Mouse (Mus musculus): ENCODE data around the gene Parl.

The Parl gene

DNA sequence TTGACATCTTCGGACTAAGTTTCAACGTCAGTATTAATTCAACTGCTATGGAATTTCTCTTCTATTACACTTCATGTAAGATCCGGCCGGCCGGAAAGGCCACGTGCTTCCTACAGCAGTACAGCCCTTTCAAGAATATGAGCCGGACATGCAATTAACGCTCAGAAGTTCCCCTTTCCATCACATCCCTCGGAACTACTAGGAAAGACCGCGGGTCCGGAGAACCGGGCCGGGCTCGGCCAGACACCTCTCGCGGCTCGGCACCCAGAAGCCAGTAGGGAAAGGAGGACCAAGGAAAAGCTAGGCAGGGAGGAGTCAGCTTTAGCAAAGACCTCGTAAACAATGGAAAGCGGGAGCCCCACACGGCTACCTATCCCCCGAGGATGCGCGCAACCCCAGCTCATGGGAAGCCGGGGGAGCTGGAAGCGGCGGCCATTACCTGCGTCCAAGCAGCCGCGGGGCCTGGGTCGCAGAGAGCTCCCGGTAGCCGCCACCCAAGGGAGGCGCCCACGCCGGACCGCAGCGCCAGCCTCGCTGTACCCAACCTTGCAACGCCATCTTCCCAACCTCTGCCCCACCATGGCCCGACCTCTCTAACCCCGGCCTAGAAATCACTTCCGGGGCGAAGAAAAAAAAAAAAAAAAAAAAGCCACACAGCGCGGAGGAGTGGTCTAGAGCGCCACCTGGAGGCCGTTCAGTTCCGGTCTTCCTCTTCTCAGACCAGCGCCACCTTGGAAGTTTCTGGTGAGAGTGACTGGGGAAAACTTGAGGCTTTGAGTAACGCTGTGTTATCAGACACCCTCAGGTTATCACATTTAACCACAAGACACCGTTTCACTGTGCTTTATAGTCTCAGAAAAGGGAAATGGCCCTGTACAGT is at the start of gene Parl:
TSS of gene Parl (minus strand) at position 618 of the 880 bp plus-strand sequence.
- in situ Hi-C loops (cut with MseI, MboI), result loop anchor here in 1 of 2 experiments (10.0 kb wide), 1 partner anchor 183 kb away; no protein-coding TSS in a partner anchor

DNA sequence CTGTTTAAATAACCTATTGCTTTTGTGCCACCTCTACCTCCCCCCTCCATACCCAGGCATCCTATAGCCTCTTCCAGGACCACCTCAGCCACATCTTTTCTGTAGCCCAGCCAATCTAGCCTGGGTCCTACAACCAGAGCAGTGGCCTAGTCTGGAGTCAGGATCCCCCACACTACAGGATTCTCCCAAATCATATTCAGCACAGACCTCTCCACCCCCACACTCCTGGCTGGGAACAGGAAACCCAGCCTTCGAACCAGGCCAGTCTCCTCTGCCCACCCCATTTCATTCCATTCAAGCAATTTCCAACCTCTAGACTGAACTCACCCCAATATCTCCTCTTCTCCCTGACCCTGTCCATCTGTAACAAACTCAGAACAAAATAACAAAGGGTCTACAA is 43.3 kb upstream of the Parl start:
- in situ Hi-C loops (cut with MseI, MboI), result no loop called here

DNA sequence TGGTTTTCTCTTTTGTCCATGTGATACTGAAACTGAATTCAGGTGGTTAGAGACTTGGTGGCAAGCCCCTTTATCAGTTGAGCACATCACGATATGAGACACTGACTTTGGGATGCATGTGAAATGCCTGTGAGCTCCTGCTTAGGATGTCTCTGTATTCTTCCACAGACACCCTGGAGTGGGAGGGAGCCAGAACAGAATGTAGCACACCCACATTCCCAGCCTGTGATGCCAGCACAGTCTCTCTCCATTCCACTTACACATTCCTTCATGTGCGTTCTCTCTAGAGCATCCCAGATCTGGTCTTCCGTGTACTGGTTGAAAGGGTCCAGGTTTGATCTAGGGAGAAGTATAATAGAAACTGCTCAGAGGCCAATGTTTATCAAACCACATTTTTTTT is 36.4 kb upstream of the Parl start:
- in situ Hi-C loops (cut with MseI, MboI), result no loop called here

DNA sequence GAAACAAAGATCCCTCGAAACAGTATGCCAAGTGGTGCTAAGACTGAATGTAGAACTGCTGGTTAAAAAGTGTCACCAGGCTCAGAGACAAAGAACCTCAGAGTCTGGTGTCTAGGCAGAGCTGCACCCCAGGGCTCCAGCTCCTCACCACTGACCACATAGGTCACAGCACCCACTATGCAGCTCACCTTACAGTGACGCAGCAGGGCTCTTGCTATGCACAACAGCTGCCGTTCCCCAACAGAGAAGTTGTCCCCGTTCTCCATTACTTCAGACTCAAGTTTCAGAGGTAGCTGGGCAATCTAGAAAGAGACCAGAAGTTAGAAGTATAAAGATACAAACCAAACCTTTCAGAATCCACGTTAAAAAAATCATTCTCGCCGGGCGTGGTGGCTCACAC is 32.7 kb upstream of the Parl start:
- in situ Hi-C loops (cut with MseI, MboI), result no loop called here

DNA sequence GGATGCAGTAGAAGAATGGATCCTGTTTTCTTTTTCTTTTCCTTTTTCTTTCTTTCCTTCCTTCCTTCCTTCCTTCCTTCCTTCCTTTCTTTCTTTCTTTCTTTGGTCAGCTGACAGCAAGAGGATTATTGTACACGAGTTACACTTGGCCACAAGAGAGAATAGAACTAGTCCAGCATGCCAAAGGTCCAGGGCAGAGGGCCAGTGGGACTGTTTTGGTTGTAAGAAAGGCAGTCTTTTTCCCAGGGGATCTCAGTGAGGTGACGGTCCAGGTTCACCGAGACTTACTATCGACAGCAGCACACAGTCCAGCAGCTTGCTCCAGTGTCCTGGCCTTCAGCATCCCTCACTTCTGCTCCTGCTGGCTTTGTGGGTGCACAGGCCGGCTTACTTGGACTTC is 26.1 kb upstream of the Parl start:
- in situ Hi-C loops (cut with MseI, MboI), result no loop called here

DNA sequence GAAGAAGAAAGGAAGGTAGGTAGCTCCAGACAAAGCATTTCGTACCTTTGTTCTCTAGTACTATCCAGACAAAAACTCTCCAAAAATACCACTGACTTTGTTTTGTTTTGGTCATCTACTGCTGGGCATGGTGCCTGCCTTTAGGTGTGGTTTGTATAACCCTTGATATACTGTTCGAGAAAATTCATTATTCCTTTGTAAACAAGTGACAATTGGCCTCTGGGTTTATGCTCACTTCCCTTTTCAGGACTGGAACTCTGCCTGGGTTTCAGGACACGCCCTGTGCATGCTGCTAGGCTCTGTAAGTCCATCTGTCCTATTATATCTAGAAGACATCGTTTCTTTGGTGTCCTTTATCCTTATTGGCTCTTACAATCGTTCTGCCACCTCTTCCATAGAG is 23.1 kb upstream of the Parl start, which contains the start of gene Cyp2ab1:
TSS of gene Cyp2ab1 (minus strand) at position 119 of the 400 bp plus-strand sequence.
- in situ Hi-C loops (cut with MseI, MboI), result no loop called here

DNA sequence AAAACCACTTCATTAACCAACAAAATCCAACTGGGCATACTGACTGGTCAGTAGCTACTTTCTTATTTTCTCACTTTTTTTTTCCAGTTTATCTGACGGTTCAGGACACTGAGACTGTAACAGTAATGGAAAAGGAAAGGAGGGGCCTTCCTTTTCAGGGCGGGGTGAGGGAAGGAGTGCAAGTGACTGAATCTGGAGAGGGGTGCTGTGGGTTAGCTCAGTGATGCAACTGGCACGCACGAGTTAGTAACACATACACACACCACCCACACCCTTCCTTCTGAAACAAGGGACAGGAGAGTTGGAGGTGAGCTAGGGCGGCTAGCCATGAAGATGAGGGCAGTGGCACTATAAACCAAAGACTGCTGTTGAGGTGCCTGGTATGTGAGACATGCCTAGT is 21.7 kb upstream of the Parl start:
- in situ Hi-C loops (cut with MseI, MboI), result no loop called here

DNA sequence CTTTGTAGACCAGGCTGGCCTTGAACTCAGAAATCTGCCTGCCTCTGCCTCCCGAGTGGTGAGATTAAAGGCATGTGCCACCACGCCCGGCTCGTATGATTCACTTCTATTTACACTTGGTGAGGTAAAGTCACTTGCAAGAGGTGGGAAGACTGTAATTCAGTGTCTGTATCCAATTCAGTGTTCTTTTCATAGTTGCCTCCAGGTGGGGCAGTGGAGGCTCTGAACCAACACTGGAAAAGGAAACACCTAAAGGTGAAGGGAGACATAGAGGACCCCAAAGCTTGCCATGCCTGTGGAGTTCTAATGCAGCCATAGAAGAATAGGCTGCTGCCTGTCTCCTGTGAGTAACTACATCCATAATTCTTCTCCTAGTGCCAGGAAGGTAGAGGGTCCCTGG is 20.1 kb upstream of the Parl start:
- in situ Hi-C loops (cut with MseI, MboI), result no loop called here

DNA sequence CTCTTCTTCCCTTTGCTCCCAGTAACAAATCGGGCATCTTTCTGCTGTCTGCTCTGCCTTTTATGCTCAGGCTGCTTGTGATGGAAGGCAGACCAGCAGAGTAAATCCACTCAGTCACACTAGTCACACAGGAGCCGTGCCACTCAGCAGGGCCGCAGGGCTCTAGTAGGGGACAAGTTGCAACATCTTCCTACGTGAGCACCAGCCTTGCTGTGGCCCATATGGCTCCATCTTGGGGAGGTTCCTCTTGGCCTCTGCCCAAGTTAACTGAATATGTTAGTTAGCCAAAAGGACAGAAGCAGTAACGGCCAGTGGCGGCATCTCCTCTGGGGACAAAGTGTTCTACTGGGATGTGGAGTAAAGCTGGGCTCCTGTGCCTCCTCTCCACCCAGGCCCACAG is 14.6 kb upstream of the Parl start:
- in situ Hi-C loops (cut with MseI, MboI), result no loop called here

DNA sequence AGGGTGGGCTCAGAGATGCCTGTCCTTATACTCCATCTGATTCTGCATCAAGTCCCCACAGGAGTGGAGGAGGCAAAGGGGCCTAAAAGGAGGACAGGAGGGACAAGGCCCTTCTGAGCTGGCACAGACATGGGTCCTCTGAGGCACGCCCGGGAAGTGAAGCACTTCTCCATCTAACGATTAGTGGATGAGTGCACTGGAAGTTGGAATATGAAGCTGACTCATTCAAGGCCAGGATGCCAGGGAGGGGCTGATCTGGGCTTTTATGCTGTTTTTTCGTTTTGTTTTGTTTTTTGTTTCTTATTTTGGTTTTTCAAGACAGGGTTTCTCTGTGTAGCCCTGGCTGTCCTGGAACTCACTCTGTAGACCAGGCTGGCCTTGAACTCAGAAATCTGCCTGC is 13.1 kb upstream of the Parl start:
- in situ Hi-C loops (cut with MseI, MboI), result no loop called here

DNA sequence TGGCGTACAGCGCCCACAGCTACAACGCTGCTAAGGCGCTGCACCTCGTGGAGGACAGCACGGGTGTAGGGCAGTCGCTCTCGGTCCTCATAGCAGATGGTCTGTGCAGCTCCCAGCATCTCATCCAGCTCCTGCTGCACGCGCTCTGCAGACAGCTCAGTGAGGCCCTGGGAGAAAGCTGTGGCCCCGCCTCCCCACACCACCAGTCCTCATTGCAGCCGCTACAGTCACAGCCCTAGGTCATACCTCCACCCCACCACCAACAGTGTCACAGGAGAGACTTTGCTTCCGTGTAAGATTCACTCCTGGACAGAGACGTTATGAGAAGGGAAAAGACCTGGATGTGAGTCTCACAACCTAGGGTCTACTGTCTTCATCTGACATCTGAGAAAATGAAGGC is 10.1 kb upstream of the Parl start:
- in situ Hi-C loops (cut with MseI, MboI), result no loop called here

DNA sequence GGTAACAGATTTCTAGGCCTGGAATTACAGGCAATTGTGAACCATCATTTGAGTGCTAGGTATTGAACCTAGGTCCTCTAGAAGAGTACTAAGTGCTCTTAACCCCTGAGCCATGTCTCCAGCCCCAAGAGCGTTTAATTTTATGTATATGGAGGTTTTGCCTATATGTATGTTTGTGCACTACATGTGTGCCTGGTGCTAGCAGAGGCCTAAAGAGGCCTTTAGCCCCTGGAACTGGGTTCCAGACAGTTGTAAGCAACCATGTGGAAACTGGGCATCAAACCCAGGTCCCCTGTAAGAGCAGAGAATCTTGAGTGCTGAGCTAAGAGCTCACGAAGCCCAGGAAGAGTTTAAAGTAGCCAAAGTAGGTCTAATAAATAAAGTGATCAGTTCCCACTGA is 2.1 kb downstream of the Parl start:
- in situ Hi-C loops (cut with MseI, MboI), result loop anchor here in 1 of 2 experiments (10.0 kb wide), 1 partner anchor 185 kb away; no protein-coding TSS in a partner anchor

DNA sequence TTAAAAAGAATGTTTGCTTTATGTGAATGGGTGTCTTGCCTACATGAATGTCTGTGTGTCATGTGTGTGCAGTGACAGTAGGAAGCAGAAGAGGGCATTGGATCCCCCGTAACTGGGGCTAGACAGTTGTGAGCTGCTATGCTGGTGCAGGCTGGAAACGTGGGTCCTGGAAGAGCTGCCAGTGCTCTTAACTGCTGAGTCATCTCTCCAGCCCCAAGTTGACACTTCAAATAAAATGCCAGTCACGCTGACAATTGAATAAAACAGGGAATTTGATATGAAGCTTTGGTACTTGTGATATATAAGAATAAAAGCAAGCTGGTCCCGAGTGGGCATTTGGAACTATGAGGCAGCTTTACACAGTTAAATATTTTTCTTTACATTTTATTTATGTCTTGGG is 21.9 kb downstream of the Parl start:
- in situ Hi-C loops (cut with MseI, MboI), result no loop called here

DNA sequence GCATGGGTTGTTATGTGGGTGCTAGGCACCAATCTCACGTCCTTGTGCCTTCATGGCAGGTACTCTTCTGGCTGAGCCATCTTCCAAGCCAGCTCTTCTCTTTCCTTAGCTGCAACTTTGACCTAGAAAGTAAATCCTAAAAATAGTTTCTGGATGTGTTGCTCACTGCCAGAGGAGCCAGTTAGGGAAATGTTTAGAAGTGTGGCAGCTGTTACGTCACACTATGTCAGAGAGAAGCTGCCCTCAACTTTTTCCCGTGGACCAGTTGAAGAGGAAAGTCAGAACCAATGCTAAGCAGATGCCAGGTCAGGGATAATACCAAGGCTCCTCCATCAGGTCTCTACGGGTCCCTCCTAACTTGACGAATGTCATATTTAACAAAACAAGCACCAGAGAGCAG is 22.8 kb downstream of the Parl start:
- in situ Hi-C loops (cut with MseI, MboI), result no loop called here

DNA sequence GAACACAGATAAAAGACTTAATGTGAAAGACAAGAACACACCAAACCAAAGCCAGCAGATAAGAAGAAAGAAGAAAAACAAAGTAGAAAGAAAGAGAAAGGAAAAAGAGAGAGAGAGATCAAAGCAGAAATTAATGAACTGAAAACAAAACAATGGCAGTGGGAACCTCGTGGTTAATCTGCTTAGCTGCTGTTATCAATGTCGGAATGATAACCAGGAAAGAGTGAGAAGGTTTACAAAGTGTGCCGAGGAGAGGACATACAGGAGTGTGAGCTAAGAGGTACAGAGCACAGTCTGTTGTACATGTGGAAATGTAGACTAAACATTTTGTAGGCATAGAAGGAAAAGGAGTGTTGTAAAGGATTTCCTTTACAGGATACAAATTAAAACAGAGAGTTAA is 29.2 kb downstream of the Parl start:
- in situ Hi-C loops (cut with MseI, MboI), result no loop called here

DNA sequence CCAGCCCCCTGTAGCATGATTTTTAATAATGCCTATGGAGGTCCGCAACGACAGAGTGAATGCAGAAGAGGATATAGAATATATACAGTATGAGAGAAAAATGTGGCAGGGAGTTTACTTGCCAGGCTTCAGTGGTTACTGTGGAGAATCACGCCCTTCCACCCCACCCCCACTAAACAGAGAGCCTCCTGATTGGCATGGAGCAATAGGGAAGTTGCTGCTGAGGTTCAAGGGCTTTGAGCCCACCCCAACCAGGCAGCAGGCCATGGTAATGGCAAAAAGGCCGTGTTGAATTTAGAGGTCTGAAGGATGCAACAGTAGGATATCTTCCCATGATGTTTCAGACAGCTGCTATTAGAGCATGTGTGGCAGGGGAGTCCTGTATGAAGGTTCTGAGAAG is 30.8 kb downstream of the Parl start:
- in situ Hi-C loops (cut with MseI, MboI), result no loop called here

DNA sequence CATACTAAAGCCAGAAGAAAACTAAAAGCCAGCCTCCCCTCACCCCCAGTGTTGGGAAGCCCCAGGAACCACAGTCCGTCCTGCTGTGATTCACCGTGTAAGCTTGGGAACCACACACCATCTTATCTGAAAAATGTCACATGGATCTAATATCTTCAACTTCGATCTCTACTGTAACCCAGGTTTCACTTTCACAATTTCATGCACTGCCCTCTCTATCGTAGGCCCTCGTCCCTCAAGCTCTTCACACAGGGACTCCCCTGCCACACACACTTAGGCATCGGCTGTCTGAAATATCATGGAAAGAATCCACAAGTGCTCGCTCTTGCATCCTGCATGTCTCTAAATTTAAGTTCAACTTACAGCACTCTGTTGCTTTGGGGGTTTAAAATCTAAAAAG is 37.1 kb downstream of the Parl start:
- in situ Hi-C loops (cut with MseI, MboI), result no loop called here

DNA sequence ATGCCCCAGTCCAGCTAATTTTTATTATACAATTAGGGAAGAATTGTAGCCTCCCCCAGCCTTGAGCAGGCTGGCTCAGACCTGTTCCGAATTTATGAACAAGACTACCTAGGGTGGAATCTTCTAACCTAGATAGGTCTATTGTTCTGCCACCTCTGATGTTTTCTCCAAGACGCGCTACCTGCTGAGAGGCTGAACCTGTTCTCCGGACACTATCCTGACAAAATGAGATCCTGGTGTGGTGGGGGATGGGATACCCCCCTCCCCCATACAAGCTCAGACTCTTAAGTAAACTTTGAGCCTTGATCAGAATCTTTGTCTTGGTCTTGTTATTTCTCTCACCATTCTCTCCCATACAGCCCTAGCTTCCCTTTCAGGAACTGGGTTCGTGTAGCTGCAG is 44.3 kb downstream of the Parl start:
- in situ Hi-C loops (cut with MseI, MboI), result no loop called here

DNA sequence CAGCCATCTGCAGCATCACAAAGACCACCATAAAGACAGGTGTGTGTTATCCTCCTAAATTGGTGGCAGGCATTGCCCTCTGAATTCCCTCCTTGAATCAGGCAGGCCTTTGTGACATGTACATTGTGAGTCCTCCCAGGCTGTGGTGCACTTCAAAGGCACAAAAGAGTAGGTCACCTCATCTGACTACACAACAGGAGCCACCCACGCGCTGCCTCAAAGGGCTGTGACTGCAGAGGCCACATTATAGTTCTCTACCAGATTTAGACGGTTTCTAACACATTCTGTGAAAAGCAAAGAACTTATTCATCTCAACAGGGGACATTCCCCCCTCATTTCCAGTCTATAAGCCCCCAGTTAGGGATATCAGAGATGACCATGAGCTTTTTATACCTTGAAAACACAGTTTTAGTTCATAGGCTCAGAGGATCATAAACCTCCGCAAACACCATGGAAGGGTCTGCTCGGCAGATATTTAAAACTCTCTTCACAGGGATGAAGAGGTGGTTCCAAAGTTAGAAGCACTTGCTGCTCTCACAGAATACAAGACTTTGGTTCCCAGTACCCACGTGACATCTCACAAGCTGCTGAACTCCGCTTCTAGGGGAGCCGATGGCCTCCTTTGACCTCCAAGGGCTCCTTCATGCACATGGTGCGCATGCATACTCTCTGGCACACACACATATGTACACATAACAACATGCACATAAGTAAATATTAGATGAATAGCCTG is 53.6 kb downstream of the Parl start:
- in situ Hi-C loops (cut with MseI, MboI), result no loop called here

DNA sequence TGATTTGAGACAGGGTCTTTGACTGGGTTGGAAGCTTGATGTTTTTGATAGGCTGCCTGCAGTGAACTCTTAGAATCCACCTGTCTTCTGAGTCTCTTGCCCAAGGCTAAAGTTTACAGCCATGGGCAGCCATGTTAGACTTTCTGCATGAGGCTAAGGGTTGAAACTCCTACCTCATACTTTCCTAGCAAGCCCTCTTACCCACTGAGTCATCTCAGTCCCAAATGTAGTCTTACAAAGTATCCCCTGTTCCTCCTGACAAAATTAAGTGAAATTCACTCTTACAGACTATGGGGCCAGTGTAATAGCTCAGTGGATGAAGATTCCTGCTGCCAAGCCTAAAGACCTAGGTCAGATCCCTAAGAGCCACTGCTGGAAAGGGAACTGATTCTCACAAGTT is 55.1 kb downstream of the Parl start:
- in situ Hi-C loops (cut with MseI, MboI), result no loop called here

DNA sequence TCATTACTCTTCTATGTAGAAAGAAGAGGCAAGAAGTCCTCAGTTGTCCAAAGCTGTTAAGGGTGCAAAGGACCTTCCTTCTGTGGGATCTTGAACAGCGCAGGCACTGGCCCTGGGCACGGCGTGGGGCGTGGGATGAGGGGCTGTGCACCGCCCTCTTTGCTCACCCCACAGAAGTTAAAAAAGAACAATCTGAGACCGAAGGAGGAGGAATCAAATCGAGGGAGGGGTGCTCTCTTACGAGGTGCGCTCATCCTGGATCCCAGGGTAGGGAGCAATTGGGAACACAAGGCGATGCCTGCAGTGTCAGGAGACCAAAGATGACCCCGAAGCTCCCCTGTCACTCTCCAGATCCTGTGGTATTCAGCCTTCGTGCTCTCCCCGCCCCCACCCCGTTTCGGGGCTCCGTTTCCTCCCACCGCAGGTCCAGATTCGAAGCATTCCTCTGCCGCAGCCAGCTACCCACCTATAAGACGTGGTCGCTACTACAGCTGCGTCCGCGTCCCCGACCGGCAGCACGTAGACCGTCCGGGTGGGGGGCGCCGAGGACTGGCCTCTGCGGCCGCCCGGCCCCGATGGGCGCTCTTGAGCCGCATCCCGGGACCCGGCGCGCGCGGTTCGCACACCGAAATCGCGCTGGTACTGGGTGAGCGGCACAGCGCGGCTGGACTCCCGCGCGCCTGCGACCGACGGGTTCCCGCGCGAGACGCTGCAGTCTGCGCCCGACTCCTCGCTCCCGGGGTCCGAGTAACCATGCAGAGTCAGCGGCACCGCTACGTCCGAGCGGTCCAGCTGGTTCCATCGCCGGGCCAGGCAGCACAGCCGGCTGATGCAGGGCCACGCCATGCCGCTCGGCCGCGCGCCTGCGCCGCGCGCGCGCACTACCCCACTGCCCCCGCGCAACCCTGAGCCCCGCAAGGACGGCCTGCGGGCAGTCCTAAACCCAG is 61.4 kb downstream of the Parl start, which contains the start of gene Map6d1:
TSS of gene Map6d1 (minus strand) at position 891 of the 947 bp plus-strand sequence.
- in situ Hi-C loops (cut with MseI, MboI), result no loop called here

DNA sequence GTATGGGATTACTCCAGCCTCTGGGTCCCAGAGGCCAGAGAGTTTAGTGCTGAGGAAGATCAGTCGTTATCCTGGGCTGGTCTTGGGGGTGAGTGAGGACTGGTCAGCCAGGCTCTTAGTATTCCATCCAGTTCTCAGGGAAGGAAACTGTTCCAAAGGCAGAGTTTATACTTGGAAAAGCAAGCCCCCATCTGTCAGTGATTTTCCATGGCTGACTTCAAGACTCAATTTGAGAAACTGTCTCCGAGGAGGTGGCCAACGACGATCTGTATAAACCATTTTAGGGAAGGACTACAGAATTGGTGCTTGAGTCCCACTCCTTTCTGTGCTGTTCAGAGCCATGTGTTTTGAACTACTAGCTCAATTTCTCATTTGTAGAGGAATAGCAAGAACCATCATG is 63.5 kb downstream of the Parl start:
- in situ Hi-C loops (cut with MseI, MboI), result no loop called here
